Mouse (Mus musculus): Measurements from ENCODE around the gene Hmgb1.

The Hmgb1 gene

GRCm38 (mm10) chr5:149016261-149016660, 168.0 kb downstream of the Hmgb1 start:
- DNase-seq, result no peak

GRCm38 (mm10) chr5:149015335-149016201, 168.7 kb downstream of the Hmgb1 start:
- DNase-seq, result peak in 1 of 2 experiments; percentile 32

- DNase-seq, result peak; percentile 21 to 31
Observed at GRCm38 (mm10) chr5:149014600-149015268, 169.6 kb downstream of the Hmgb1 start.

- no peak for DNase-seq
Observed at GRCm38 (mm10) chr5:149013817-149014508, 170.3 kb downstream of the Hmgb1 start.

GRCm38 (mm10) chr5:149009111-149009510, 175.2 kb downstream of the Hmgb1 start:
- no peak for DNase-seq

- no peak for DNase-seq
Observed at GRCm38 (mm10) chr5:149007295-149007646, 177.0 kb downstream of the Hmgb1 start.

GRCm38 (mm10) chr5:149006362-149007294, 177.7 kb downstream of the Hmgb1 start:
- DNase-seq, result peak; percentile 93 to 100

GRCm38 (mm10) chr5:149005701-149006361, 178.5 kb downstream of the Hmgb1 start:
- peak in 1 of 2 experiments; percentile 22 for DNase-seq

GRCm38 (mm10) chr5:149005083-149005482, 179.2 kb downstream of the Hmgb1 start:
- DNase-seq, result peak in 1 of 2 experiments; percentile 47

GRCm38 (mm10) chr5:149003137-149003536, 181.2 kb downstream of the Hmgb1 start:
- no peak for DNase-seq

GRCm38 (mm10) chr5:149002803-149003115, 181.5 kb downstream of the Hmgb1 start:
- no peak for DNase-seq

- DNase-seq, result no peak
Observed at GRCm38 (mm10) chr5:149002034-149002802, 182.1 kb downstream of the Hmgb1 start.

GRCm38 (mm10) chr5:148999802-149000201, 184.5 kb downstream of the Hmgb1 start:
- DNase-seq, result no peak

- DNase-seq, result no peak
Observed at GRCm38 (mm10) chr5:148998512-148998911, 185.8 kb downstream of the Hmgb1 start.

GRCm38 (mm10) chr5:148996709-148997037, 187.6 kb downstream of the Hmgb1 start:
- DNase-seq, result no peak
